Mouse (Mus musculus): ENCODE results near the gene Iqcn.

Iqcn gene

DNA sequence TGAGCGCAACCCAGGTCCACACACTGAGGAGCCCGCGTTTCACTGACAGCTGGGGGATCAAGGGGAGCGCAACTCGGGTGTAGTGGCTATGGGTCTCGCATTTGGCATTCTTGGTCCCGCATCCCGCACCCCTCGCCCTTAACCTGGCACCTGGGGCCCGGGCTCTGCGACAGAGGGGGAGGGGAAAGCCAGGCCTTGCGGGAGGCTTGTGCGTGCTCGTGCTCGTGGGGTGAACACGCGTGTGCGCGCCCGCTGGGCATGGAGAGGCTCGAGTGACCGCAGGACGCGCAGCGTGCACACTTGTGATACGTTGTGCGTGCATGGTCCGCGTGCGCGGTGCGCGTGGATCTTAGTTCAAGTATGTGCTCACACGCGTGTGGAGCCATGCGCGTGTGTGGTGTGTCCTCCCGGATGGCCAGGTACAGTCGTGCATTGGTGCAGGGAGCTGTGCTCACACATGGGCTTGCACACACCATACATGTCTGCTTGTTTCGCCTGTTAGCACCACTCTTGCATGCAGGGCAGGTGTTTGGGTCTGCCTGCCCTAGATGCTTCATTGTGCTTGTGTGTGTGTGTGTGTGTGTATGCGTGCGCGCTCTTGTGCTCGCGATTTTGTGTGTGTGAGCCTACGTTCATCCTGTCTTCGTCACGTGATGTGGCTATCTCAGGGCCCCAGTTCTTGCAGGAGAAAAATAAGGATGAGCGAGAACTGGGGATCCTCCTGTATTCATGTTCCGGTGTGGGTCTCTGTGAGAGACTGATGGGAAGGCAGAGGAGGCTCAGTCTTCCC, 51.8 kb downstream of the Iqcn start:
- peak; percentile 62 for DNase-seq (ENCODE audit: low read depth, low spot score)

GRCm38 (mm10) chr8:70755661-70756475, 52.6 kb downstream of the Iqcn start:
- no peak for DNase-seq (ENCODE audit: low read depth, low spot score)

DNA sequence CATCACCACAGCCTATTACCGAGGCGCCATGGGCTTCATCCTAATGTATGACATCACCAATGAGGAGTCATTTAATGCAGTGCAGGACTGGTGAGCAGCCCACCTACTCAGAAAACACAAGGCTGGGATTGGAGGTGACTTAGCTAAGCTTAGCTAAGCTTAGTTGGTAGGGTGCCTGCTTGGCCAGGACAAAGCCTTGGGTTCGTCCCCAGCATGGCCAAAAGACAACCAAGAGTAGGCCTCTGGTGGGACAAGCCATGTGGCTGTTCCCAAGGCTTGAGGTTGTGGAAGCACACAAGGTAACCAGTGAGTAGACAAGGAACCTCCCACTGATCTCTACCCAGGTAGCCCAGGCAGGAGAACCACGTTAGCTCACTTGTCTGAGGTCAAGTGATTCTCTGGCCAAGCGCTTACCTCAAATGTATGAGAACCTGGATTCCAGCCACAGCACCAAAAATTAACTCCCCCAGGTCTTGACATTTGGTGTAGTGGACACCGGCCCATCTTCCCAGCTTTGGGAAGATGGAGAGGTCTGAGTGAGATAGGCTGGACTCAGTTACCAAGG, 53.3 kb downstream of the Iqcn start:
- no peak for DNase-seq (ENCODE audit: low read depth, low spot score)

GRCm38 (mm10) chr8:70757523-70758307, 54.5 kb downstream of the Iqcn start:
- no peak for DNase-seq (ENCODE audit: low read depth, low spot score)

DNA sequence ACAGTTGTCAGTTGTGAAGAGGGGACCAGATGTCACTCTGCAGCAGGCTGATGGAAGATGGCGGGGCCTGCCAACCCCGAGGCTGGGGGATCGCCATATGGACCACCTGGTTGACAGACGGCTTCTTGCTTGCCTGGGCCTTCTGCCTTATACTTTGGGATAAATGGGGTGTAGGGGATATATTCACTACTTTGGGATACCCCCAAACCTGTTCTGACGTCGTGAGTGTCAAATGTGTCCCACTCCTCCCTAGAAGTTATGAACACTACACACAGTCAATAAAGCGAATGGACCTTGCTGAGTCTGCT, 55.0 kb downstream of the Iqcn start:
- DNase-seq (ENCODE audit: low read depth, low spot score): no peak

DNA sequence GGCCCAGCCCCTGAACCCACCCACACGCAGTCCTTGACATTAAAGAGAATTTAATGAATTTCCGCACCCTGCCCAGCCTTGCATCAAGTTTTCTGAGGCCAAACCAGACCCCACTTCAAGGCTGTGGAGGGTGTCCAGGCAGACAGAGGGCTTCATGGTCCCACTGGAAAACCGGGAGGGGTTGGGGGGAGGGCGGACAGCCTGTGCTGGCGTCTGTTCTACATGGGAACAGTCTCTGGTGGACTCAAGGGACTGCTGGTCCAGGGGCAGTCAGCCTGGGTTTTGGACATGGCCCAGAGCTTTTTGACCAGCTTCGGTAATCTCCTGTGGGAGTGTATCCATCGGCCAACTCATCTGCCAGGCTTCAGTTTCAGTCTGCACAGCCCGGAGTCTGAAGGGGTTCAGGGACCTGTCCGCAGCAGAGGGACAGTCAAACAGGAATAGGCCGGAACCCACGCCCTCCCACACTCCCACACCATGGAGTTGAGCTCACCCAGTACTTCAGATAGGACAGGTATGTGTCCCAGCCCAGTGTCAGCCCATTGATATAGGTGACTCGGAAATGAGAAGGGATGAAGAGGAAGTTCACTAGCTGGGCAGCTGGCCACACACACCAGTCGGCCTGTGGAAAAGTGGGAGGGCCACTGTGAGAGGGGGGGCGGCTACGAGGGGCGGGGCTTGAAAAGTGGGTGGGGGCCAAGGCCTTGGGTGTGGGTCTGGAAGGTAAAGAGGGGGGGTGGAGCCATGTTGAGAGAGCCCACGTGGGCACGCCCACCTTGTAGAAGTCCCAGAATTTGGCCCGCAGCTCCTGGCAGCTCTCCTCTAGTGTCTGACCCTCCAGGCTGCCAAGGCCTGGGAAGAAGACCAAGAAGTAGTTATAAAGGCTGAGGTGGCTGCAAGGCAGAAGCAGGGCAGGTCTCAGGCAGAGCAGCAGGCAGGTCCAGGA, 55.6 kb downstream of the Iqcn start:
- DNase-seq (ENCODE audit: low read depth, low spot score): no peak

GRCm38 (mm10) chr8:70760350-70760749, 57.1 kb downstream of the Iqcn start:
- no peak for DNase-seq (ENCODE audit: low read depth, low spot score)

DNA sequence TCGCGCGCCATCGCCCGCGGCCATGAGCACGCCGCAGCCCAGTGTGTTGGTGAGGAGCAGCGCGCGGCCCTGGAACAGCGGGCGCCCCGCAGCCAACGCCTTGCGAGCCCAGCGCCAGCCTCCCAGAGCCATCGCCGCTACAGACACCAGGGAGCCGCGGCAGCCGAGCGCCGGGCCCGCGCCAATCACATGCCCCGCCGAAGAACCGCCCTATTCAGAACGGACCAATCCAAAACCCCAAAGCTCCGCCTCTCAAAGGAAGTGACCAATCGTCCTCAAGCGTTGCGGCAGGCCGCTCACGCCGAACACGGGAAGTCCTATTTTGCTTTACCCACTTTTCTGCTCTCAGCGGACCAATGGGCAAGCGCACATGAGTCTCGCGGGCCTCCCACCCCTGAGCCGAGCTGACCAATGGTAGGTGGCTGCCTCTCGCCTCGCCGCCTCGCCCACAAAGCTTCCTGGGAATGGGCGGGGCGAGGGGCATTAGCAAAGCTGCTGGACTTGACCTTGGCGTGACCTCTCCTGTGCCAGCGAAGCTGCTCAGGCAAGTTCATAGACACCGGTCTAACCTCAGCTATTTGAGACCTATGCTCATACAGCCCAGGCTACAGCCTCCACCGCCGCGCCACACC, 57.6 kb downstream of the Iqcn start, which contains the start of gene Mpv17l2:
Gene Mpv17l2 (minus strand): TSS at position 172 of the 632 bp plus-strand sequence.
- peak; percentile 98 for DNase-seq (ENCODE audit: low read depth, low spot score)

DNA sequence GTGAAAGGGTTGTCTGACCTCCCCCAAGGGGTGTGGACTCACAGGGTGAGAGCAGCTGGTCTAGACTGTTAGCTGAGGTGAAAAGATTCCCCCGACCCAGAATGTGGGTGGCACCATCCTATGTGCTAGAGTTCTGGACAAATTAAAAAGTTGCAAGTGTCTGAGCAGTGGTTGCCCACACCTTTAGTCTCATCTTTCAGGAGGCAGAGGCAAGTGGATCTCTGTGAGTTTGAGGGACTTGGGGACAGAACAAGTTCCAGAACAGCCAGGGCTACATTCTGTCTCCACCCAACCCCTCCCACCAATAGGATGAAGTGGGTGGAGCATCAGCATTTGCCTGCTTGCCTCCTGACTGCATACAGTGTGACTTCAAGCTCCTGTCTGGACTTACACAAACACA, 58.9 kb downstream of the Iqcn start:
- DNase-seq (ENCODE audit: low read depth, low spot score): no peak

DNA sequence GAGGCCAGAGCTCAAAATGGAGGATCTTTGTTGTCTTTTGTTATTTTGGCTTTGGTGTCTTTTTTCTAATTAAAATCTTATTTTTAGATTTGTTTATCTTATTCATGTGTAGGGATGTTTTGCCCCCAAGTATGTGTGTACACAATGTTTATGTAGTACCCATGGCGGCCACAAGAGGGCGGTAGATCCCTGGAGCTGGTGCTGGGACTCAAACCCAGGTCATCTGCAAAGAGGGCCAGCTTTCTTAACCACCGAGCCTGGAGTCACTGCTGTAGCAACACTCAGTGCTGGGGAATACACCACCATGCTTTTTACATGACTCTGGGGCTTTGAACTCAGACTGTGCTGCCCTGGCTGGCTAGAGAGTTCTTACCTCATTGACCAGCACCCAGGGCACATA, 60.1 kb downstream of the Iqcn start:
- DNase-seq (ENCODE audit: low read depth, low spot score): no peak

GRCm38 (mm10) chr8:70764026-70764425, 60.8 kb downstream of the Iqcn start:
- DNase-seq (ENCODE audit: low read depth, low spot score): no peak

- DNase-seq (ENCODE audit: low read depth, low spot score): no peak
These were observed 61.4 kb downstream of the Iqcn start for GRCm38 (mm10) chr8:70764676-70765075.

GRCm38 (mm10) chr8:70765329-70765728, 62.1 kb downstream of the Iqcn start:
- DNase-seq (ENCODE audit: low read depth, low spot score): no peak

DNA sequence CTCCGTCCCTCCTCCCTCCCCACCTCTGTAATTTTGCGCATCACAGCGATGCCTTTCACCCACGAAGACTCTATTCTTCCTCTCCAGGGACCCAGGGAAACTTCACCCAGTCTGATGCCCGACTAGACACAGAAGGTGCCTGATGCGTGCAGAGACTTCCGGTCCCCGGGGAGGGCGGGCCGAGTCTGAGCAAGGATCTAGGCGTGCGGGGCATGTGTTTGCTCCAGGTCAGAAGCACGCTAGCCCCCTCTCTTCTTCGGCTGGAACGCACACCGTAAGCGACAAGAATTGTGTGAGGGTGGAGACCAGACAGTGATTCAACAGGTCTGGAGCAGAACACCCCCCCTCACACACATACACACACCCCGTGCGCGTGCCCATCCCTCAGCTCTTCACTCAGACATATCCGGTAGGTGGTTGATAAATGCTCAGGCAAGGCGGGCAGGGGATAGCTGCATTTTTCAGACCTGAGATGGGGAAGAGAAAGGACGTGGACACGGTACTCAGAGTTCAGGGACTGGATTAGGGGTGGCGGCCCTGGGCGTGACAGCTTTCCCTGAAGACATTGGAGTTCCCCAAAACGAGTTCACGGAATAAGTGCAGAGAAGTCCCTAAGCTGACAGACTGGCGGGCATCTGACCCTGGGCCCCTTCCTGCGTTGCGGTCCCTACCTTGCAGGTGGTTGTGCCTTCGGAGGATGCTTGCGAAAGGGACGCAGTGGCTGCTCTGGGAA, 62.7 kb downstream of the Iqcn start:
- no peak for DNase-seq (ENCODE audit: low read depth, low spot score)

DNA sequence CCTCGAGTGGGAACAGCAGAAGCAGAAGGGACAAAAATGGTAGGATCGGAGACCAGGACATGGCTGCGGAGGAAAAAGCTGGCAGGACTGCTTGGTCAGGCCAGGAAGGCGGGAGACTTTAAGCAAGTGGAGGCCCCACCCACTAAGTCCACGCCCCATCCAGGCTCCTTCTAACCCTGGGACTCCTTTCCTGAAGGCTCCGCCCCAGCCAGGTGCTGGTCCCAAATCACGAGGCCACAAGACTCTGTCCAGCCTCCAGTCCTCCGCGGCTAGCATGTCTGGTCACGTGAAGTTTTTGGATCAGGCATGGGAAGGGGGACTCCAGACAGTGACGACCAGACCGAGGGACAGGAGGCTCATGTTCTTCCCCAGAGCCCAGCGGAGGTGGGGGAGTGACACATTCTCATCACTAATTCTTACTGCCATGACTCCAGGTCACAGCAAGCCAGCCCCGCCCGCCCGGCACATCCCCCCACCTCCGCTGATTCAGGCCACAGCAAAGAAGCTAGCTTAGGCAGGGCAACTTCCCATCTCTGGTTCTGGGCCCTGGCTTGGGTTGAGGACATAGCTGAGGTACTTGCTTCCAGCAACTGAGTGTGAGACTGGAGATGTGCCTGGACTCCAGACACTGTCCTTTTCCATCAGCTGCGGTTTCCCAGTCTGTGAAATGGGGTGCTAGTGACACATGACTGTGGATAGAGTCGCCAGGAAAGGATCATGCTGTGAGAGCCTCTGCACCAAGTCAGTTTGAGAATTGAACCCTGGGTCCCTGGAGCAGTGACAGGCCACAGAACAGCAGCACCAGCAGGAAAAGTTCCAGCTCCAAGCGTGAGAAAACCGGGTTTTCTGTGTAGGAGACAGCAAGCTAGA, 63.5 kb downstream of the Iqcn start:
- no peak for DNase-seq (ENCODE audit: low read depth, low spot score)
